10 mouse cellular contexts compared by ENCODE assay signal in genomic region chr11:83853221-83853792, GRCm38 (mm10). TPM values are rescaled to one million over a fixed set of nuclear protein-coding genes. Genes with fewer than 3 reads are reported as not detected.
DNase-seq lines count a peak whose midpoint lies in the region; ATAC-seq and TF ChIP-seq lines count a peak whose summit lies in the region.
"Had no signal": no experiment of that assay in that cellular context is flagged by ENCODE, and none has a peak within 500 bp of the region (broad histone marks: within the 10 kb centered on the region; RNA-seq: fewer than 3 reads in every experiment).

No protein-coding gene starts in this region.

- no peak for TF ChIP-seq CTCF in stomach, postnatal 0 days (IDR thresholded peaks at IDR 0.05; ENCODE audit: low read depth)

- ATAC-seq in limb, embryonic 13.5 days (ENCODE audit: low FRiP score, low read depth): no peak
- ATAC-seq in stomach, postnatal 0 days (ENCODE audit: low FRiP score, low TSS enrichment): peak; percentile 10; the same call in 1 of the 2 replicates
- ATAC-seq in hindbrain, embryonic 12.5 days (ENCODE audit: low FRiP score): no peak

- no peaks in the 10 kb centered on the region for H3K36me3 ChIP-seq in limb, embryonic 13.5 days
- H3K36me3 ChIP-seq in stomach, postnatal 0 days (ENCODE audit: control insufficient read depth, insufficient read depth, low read length): no peaks in the 10 kb centered on the region
- H3K36me3 ChIP-seq in hindbrain, embryonic 12.5 days: no peaks in the 10 kb centered on the region

- no peaks in the 10 kb centered on the region for H3K9me3 ChIP-seq in limb, embryonic 13.5 days
- H3K9me3 ChIP-seq in stomach, postnatal 0 days (ENCODE audit: control insufficient read depth, low read length): no peaks in the 10 kb centered on the region
- H3K9me3 ChIP-seq in hindbrain, embryonic 12.5 days (replicated peaks): no peaks in the 10 kb centered on the region

- H3K4me1 ChIP-seq in limb, embryonic 13.5 days: peaks cover 37% of the 10 kb centered on the region
- no peaks in the 10 kb centered on the region for H3K4me1 ChIP-seq in stomach, postnatal 0 days (replicated peaks; ENCODE audit: control insufficient read depth, insufficient read depth)
- H3K4me1 ChIP-seq in hindbrain, embryonic 12.5 days: peaks cover 20% of the 10 kb centered on the region

- H3K27ac ChIP-seq in limb, embryonic 13.5 days: no peak overlapping the region
- H3K27ac ChIP-seq in stomach, postnatal 0 days (replicated peaks): peak overlapping the region; percentile 85
- no peak overlapping the region for H3K27ac ChIP-seq in hindbrain, embryonic 12.5 days

- peak; percentile 6 to 19 for DNase-seq in cerebellum, postnatal 14 days
- no peak for DNase-seq in cerebellum, postnatal 36 days
- peak; percentile 6 for DNase-seq in right cerebral cortex, postnatal 4 days
- DNase-seq in right cerebral cortex, postnatal 25 days: no peak
- peak; percentile 56 for DNase-seq in stomach, postnatal 0 days (ENCODE audit: low spot score)
- no peak for DNase-seq in spleen, postnatal 14 days (ENCODE audit: low spot score in 2 of 2)
- DNase-seq: thymus, postnatal 36 days had no signal

- TF ChIP-seq EP300 in stomach, postnatal 0 days (optimal IDR thresholded peaks at IDR 0.05): no peak

- peak overlapping the region; percentile 16 for H3K4me3 ChIP-seq in limb, embryonic 13.5 days
- H3K4me3 ChIP-seq in stomach, postnatal 0 days (ENCODE audit: low read depth, low read length): peak overlapping the region; percentile 45
- H3K4me3 ChIP-seq in hindbrain, embryonic 12.5 days: no peak overlapping the region

- H3K27me3 ChIP-seq in limb, embryonic 13.5 days: peaks cover 89% of the 10 kb centered on the region
- H3K27me3 ChIP-seq in stomach, postnatal 0 days (ENCODE audit: control insufficient read depth, insufficient read depth, low read length): peaks cover 7% of the 10 kb centered on the region; the same call in 1 of the 2 replicates
- peaks cover 86% of the 10 kb centered on the region for H3K27me3 ChIP-seq in hindbrain, embryonic 12.5 days

- no peak overlapping the region for H3K9ac ChIP-seq in limb, embryonic 13.5 days
- peak overlapping the region; percentile 69 for H3K9ac ChIP-seq in stomach, postnatal 0 days (ENCODE audit: low read length)
- H3K9ac ChIP-seq in hindbrain, embryonic 12.5 days: no peak overlapping the region

- peak overlapping the region; percentile 21; the same call in 1 of the 2 replicates for H3K4me2 ChIP-seq in limb, embryonic 13.5 days (replicated peaks)
- H3K4me2 ChIP-seq in stomach, postnatal 0 days (replicated peaks; ENCODE audit: low read depth): peak overlapping the region; percentile 69
- H3K4me2 ChIP-seq in hindbrain, embryonic 12.5 days (replicated peaks): no peak overlapping the region

- under 1% methylated on average over 33 of the region's 33 CpGs for WGBS in limb, embryonic 13.5 days
- 4% methylated on average over 32 of the region's 33 CpGs for WGBS in stomach, postnatal 0 days
- WGBS in hindbrain, embryonic 12.5 days: 1% methylated on average over 33 of the region's 33 CpGs

RNA-seq across cellular contexts. Expression of gene Hnf1b, which starts 3.4 kb away (rescaled TPM):
- not detected in 2 replicates for polyA plus RNA-seq in limb, embryonic 13.5 days (2015; fragmentation: Nextera tagmentation; extraction: Ambion mirVana)
- 4.8 and 5.0 TPM in 2 replicates for polyA plus RNA-seq in stomach, postnatal 0 days (2015; fragmentation: Nextera tagmentation; extraction: Ambion mirVana)
- 0.09 TPM in 1 of 2 replicates, not detected in the other for polyA plus RNA-seq in hindbrain, embryonic 12.5 days (2016; fragmentation: Nextera tagmentation; extraction: Ambion mirVana)
- polyA plus RNA-seq: C2C12 had no signal

Comparison
In these comparisons a context has a peak if more than half of its experiments do, and no peak if none do; other contexts are left out.
1. DNase-seq: peak in cerebellum, postnatal 14 days (2 of 2), right cerebral cortex, postnatal 4 days (single experiment) and stomach, postnatal 0 days (single experiment); none in cerebellum, postnatal 36 days (0 of 2), right cerebral cortex, postnatal 25 days (single experiment) and spleen, postnatal 14 days (0 of 2).